Mouse (Mus musculus) erythroblast, embryonic 14.5 days (primary cell): Measurements from ENCODE around the gene Notch1. TPM values are rescaled to one million over a fixed set of nuclear protein-coding genes. Genes with fewer than 3 reads are reported as not detected.

Experiments
- H3K27me3 ChIP-seq: 2 replicates; pipeline ENCODE4 v1.6.1; 2012; ENCODE audit warnings: inconsistent platforms; ENCODE audit not compliant: control insufficient read depth
- H3K36me3 ChIP-seq: 2 replicates; pipeline ENCODE4 v1.6.1; 2012; ENCODE audit warnings: mild to moderate bottlenecking, inconsistent platforms; ENCODE audit not compliant: control insufficient read depth
- H3K4me1 ChIP-seq: 2 replicates; pipeline ENCODE4 v1.6.1; 2012; ENCODE audit warnings: inconsistent platforms; ENCODE audit not compliant: control insufficient read depth
- H3K4me3 ChIP-seq: replicated peaks from 2 replicates; pipeline ENCODE3; 2012; ENCODE audit warnings: moderate library complexity, mild to moderate bottlenecking, inconsistent platforms
- H3K9me3 ChIP-seq: 2 replicates; pipeline ENCODE4 v1.6.1; 2012; ENCODE audit warnings: low read length, inconsistent platforms, mixed read lengths; ENCODE audit not compliant: control insufficient read depth
- GATA1 ChIP-seq: IDR thresholded peaks from 2 replicates; pipeline ENCODE4 v1.6.1; 2012; ENCODE audit warnings: low read length, inconsistent platforms, mixed read lengths
- TAL1 ChIP-seq: IDR thresholded peaks from 3 replicates; pipeline ENCODE4 v1.6.1; 2012; ENCODE audit warnings: low read length, inconsistent platforms, mixed read lengths
- polyA plus RNA-seq: library from polyadenylated mRNA; stranded (reverse); fragments of >175 nt; gene quantifications from 2 replicates; pipeline ENCODE4 v1.2.3, GENCODE M21; 2012

Gene Notch1
- polyA plus RNA-seq, 1 experiment: 0.41 TPM

DNA sequence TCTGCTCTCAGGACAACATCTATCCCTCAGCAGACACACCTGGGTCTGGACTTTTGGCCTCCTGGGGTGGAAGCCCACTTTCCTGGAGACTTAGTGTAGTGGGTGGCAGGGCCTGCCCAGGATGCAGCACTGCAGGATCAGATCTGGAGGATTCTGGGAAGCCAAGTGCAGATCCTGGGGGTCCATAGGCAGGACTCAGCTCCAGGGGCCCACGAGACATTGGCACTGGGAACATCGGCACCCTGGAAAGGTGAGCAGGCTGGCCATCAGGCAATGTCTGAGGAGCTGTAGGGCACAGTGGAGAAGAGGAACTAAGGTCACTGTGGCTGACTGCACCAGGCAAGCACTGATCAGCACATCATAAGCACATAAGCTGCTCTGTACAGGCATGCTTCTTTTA lies 94.5 kb downstream of the Notch1 start:
- peaks cover 85% of the 10 kb centered on the region for H3K36me3 ChIP-seq
- no peak for TF ChIP-seq TAL1
- TF ChIP-seq GATA1: no peak
- H3K27me3 ChIP-seq: no peaks in the 10 kb centered on the region

DNA sequence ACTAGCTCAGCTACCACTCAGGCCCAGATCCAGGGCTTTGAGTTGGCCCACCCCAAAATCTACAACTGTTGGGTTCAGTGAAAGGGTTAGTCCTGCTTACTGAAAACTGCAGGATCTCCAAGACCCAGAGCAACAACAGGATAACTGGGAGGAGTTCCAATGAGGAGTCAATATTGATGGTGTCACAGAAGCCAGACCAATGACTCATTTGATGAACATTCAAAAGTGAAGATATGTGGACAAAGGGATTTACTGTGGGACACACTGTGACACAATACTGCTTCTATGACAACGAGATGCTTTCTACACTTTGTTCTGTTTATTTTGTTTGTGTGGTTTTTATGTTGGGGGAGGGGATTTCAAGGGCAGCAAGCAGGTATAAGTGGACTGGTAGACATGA lies 98.3 kb downstream of the Notch1 start:
- no peak overlapping the region for H3K4me3 ChIP-seq
- H3K4me1 ChIP-seq: peaks cover 19% of the 10 kb centered on the region
- H3K27me3 ChIP-seq: no peaks in the 10 kb centered on the region
- peaks cover 86% of the 10 kb centered on the region for H3K36me3 ChIP-seq
- TF ChIP-seq GATA1 (no peak), TAL1 (no peak)
- no peaks in the 10 kb centered on the region for H3K9me3 ChIP-seq

More for the DNA sequence above, 94.5 kb downstream of the Notch1 start:
- Histone ChIP-seq H3K4me1 (peaks cover 10% of the 10 kb centered on the region), H3K9me3 (no peaks in the 10 kb centered on the region), H3K4me3 (no peak overlapping the region)

DNA sequence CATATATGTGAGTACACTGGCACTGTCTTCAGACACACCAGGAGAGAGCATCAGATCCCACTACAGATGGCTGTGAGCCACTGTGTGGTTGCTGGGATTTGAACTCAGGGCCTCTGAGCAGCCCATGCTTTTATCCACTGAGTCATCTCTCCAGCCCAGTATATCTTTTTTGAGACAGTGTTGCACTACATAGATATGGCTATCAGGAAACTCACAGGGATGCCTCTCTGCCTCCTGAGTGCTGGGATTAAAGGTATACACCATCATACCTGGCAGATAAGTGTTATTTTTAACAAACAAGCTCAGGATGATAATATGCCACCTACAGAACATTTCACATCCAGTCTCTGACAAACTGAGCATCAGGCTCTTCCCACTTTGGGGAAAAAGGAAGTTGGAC lies 99.4 kb downstream of the Notch1 start:
- Histone ChIP-seq H3K27me3 (no peaks in the 10 kb centered on the region), H3K9me3 (no peaks in the 10 kb centered on the region), H3K36me3 (peaks cover 86% of the 10 kb centered on the region), H3K4me1 (peaks cover 19% of the 10 kb centered on the region), H3K4me3 (no peak overlapping the region)
- TF ChIP-seq TAL1 (peak; percentile 28; the same call in 1 of the 3 replicates), GATA1 (no peak)

DNA sequence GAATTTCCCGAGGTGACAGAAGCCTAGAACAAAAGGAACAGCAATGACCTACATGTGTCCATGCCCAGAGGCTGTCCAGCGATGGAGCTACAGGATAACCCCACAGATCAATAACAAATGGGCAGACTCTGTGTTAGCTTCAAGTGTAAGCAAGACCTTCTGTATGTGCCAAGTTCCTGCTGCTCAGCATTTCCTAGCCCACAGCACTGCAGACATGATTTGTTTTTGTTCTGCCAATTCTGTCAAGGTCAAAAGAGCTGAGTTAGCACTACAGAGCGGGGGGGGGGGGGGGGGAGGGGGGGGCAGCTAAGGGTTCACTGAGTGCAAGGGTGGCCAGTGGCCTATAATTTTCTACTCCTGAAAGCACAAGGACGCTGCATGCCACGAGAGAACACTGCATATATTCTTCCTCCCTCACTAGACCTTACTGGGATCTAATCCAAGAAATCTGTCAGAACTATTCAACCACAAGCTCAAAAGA lies 105.5 kb downstream of the Notch1 start:
- TF ChIP-seq TAL1 (no peak), GATA1 (no peak)
- peaks cover 43% of the 10 kb centered on the region for H3K4me1 ChIP-seq
- no peaks in the 10 kb centered on the region for H3K27me3 ChIP-seq
- no peak overlapping the region for H3K4me3 ChIP-seq
- H3K9me3 ChIP-seq: no peaks in the 10 kb centered on the region
- peaks cover 73% of the 10 kb centered on the region for H3K36me3 ChIP-seq

DNA sequence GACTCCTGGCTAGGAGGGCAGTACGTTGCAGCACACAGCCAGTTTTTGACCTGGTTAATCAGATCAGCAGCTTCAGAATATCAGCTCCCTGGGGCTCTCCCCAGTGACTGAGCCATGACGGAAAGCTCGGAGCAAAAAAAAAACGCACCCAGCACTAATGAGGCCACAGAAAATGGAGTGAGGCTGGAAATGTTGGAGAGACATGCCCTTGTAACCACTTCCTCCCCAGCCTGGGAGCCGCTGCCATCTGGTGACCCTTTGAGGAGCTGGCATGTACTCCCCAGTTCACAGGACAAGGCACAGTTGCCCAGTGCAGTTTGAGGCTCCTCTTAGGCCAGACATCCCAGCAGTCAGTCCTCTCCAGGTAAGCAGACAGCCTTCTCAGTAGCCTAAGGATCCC lies 106.4 kb downstream of the Notch1 start:
- Histone ChIP-seq H3K9me3 (no peaks in the 10 kb centered on the region), H3K27me3 (no peaks in the 10 kb centered on the region), H3K4me1 (peaks cover 50% of the 10 kb centered on the region), H3K4me3 (no peak overlapping the region), H3K36me3 (peaks cover 71% of the 10 kb centered on the region)
- no peak for TF ChIP-seq TAL1
- no peak for TF ChIP-seq GATA1

DNA sequence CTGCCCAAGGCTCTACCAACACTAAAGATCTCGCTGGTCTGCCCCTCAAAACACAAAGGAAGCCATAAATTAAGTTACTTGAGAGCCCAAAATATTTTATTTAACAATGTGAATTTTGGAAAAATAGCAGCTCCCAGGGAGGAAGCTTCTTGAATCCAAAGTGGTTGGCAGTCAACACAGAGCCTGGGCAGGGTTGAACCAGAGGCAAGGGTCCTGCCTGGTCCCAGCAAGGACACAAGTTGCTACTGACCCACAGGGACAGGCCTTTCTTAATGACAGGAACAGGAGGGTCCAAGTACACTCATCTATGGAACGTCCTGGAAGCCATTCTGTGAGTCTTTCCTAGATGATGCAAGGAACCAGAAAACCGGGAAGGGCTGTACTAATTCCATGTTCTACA lies 107.1 kb downstream of the Notch1 start:
- H3K4me3 ChIP-seq: peak overlapping the region; percentile 83
- H3K9me3 ChIP-seq: no peaks in the 10 kb centered on the region
- TF ChIP-seq GATA1 (no peak), TAL1 (no peak)
- peaks cover 56% of the 10 kb centered on the region for H3K4me1 ChIP-seq
- peaks cover 72% of the 10 kb centered on the region for H3K36me3 ChIP-seq
- H3K27me3 ChIP-seq: no peaks in the 10 kb centered on the region

DNA sequence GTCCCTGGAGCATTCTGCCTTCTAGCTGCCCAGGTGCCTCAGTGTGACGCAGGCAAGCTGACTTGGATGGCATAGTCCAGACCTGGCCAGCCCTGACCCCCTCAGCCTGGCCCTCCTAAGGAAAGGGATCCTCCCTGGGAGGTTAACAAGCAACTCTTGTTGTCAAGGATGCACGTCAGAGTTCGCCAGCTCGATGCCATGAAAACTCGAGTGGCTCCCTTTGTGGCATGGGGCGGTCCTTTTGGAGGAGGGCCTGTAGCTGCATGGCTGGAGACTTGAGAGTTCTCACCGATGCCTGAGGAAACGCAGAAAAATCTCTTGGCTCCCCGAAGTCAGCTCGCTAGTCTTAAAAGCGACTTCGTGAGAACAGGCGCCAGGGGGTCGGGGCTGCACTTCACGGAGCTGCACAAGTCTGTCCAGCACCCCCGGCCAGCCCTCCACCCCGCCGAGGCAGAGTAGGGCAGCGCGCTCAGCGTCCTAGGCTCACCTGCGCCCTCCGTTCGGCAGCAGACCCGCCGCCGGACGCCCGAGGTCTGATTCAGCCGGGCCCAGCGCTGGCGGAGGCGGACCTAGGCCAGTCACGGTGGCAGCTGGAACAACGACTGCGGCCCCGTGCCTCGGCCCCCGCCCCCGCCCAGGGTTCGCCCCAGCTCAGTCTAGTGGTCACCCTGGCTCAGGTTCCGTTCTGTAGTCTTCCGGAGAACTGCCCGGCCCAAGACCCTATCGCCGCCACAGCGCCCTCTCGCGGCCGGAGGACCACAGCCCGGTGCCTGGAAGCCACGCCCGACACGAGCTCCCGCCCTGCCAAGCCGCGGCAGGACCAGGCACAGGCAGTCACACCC lies 107.7 kb downstream of the Notch1 start, which contains the start of gene Inpp5e:
Gene Inpp5e (minus strand): TSS at position 689 of the 842 bp plus-strand sequence.
- Histone ChIP-seq H3K4me3 (peak within 1 kb of the TSS; percentile 83), H3K36me3 (peaks cover 66% of the 10 kb centered on the region), H3K27me3 (no peaks in the 10 kb centered on the region), H3K4me1 (peaks cover 54% of the 10 kb centered on the region), H3K9me3 (no peaks in the 10 kb centered on the region)
- TF ChIP-seq TAL1 (no peak), GATA1 (no peak)

Other genes starting within 250 kb of the Notch1 start
- under 0.01 TPM in 2 replicates for gene Ccdc187, start 222.1 kb downstream of the Notch1 start, polyA plus RNA-seq
- gene Gpsm1, start 201.1 kb downstream of the Notch1 start, polyA plus RNA-seq: 0.03 and 0.12 TPM in 2 replicates
- gene Dnlz, start 164.6 kb downstream of the Notch1 start, polyA plus RNA-seq: 1.4 TPM in 2 replicates
- gene Card9, start 155.7 kb downstream of the Notch1 start, polyA plus RNA-seq: 0.20 and 0.22 TPM in 2 replicates
- 1.6 and 2.3 TPM in 2 replicates for gene Snapc4, start 136.0 kb downstream of the Notch1 start, polyA plus RNA-seq
- 4.4 and 5.4 TPM in 2 replicates for gene Entr1, start 127.3 kb downstream of the Notch1 start, polyA plus RNA-seq
- 12.5 and 18.3 TPM in 2 replicates for gene Pmpca, start 127.3 kb downstream of the Notch1 start, polyA plus RNA-seq
- 0.75 and 0.98 TPM in 2 replicates for gene Inpp5e, start 107.5 kb downstream of the Notch1 start, polyA plus RNA-seq
- gene Sec16a, start 71.4 kb downstream of the Notch1 start, polyA plus RNA-seq: 0.67 and 1.1 TPM in 2 replicates
- gene Egfl7, start 63.4 kb upstream of the Notch1 start, polyA plus RNA-seq: 3.2 and 3.6 TPM in 2 replicates
- not detected in 2 replicates for gene Gm20532, start 70.0 kb upstream of the Notch1 start, polyA plus RNA-seq
- gene Agpat2, start 87.8 kb upstream of the Notch1 start, polyA plus RNA-seq: 0.02 and 0.31 TPM in 2 replicates
- gene Fam69b, start 111.8 kb upstream of the Notch1 start, polyA plus RNA-seq: not detected in 2 replicates
- not detected in 2 replicates for gene Lcn4, start 154.6 kb upstream of the Notch1 start, polyA plus RNA-seq